Mouse (Mus musculus): Measurements from ENCODE around the gene Serpina1b. TPM values are rescaled to one million over a fixed set of nuclear protein-coding genes. Genes with fewer than 3 reads are reported as not detected.
"Not testable (repeated sequence)": the region's sequence is repeated elsewhere in the genome, so short reads cannot be mapped to it uniquely, and the experiment has no call there.

Gene Serpina1b
- polyA plus RNA-seq, 1 experiment from 2014 or later = 78.5 TPM

DNA sequence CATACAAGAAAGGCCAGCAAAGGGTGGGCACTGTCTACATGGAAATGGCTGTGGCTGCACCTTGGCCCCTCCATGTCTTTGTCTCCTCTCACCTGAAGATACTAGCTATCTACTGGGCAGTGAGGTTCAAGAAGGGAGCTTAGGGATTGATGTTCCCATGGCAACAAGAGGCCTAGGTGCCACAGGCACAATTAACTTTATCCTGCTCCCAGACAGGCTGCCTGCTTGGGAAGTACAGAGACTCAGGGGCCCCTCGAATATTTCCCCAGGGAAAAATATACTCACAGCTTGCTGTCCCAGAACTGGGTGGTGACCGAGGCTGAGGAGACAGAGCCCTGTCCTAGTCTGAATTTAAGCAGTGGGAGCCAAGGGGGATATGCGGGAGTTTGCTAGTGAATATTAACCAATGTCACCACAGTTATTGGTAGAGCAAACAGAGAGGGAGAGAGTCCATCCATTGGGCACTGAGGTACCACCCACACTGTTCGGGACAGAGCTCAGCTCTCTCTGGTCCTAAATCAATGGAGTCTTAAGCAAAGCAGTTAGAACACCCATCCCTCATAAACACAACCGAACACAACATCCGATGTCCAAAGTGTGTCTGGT, 56.8 kb downstream of the Serpina1b start, which contains the start of gene Serpina1d:
TSS of gene Serpina1d (minus strand) at position 347 of the 606 bp plus-strand sequence.
- H3K27me3 ChIP-seq (replicated peaks; ENCODE audit: control insufficient read depth, insufficient read depth, low read length); H3K27ac ChIP-seq (ENCODE audit: low read length); H3K36me3 ChIP-seq (ENCODE audit: control insufficient read depth, insufficient read depth, low read length); H3K4me2 ChIP-seq (ENCODE audit: low read depth, low read length); H3K4me1 ChIP-seq (ENCODE audit: control insufficient read depth, insufficient read depth, low read length); H3K9ac ChIP-seq (ENCODE audit: low read depth, low read length); H3K9me3 ChIP-seq (ENCODE audit: control insufficient read depth, low read length); H3K4me3 ChIP-seq (ENCODE audit: low read length): not testable (repeated sequence)
- 57% methylated on average over 6 of the region's 6 CpGs for WGBS
- ATAC-seq = peak; percentile 58

DNA sequence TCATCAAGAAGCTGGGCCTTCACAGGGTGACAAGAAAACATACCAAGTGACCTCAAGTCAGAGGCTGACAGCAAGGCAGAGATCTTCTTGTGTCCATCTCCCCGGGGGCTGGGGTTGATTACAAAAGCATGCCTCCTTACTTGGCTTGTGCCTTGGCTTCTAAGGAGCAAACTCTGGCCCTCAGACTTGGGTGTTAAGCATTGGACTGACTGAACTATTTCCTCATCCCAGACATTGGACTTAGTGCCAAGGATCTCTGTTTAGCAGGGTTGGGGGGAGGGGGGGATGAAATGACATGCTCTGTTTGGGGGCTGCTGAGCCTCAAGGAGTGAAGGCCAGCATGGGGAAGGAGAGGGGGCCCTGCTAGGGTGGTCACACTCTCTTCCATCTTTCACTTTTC, 59.6 kb downstream of the Serpina1b start:
- H3K4me2 ChIP-seq (ENCODE audit: low read depth, low read length); H3K27ac ChIP-seq (ENCODE audit: low read length); H3K4me1 ChIP-seq (ENCODE audit: control insufficient read depth, insufficient read depth, low read length); H3K4me3 ChIP-seq (ENCODE audit: low read length); ATAC-seq; H3K36me3 ChIP-seq (ENCODE audit: control insufficient read depth, insufficient read depth, low read length); H3K9me3 ChIP-seq (ENCODE audit: control insufficient read depth, low read length); H3K9ac ChIP-seq (ENCODE audit: low read depth, low read length); H3K27me3 ChIP-seq (replicated peaks; ENCODE audit: control insufficient read depth, insufficient read depth, low read length): not testable (repeated sequence)
- WGBS = 85% methylated on average over 1 of the region's 1 CpGs

DNA sequence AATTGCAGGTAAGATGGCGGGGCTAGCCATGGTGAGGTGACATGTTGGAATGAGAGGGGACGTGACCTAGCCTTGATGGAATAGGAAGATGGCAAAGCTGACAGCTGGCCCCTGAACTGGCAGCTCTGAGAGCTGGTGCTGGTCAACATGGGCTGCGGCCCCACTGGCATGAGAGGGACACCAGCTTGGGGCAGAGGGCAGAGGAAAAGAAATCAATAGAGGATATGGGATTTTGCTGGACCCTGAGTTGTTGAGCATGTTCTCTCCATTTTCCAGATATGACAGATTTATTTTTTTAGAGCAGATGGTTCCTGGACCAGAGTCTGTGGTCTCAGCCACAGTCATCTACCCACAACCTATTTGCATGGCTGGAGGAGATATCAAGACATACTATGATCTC, 67.1 kb downstream of the Serpina1b start:
- not testable (repeated sequence) for H3K4me1 ChIP-seq (ENCODE audit: control insufficient read depth, insufficient read depth, low read length); ATAC-seq; H3K36me3 ChIP-seq (ENCODE audit: control insufficient read depth, insufficient read depth, low read length); H3K4me2 ChIP-seq (ENCODE audit: low read depth, low read length); H3K9me3 ChIP-seq (ENCODE audit: control insufficient read depth, low read length); H3K27ac ChIP-seq (ENCODE audit: low read length); H3K4me3 ChIP-seq (ENCODE audit: low read length); H3K27me3 ChIP-seq (replicated peaks; ENCODE audit: control insufficient read depth, insufficient read depth, low read length); H3K9ac ChIP-seq (ENCODE audit: low read depth, low read length)
- WGBS = 83% methylated on average over 3 of the region's 3 CpGs

DNA sequence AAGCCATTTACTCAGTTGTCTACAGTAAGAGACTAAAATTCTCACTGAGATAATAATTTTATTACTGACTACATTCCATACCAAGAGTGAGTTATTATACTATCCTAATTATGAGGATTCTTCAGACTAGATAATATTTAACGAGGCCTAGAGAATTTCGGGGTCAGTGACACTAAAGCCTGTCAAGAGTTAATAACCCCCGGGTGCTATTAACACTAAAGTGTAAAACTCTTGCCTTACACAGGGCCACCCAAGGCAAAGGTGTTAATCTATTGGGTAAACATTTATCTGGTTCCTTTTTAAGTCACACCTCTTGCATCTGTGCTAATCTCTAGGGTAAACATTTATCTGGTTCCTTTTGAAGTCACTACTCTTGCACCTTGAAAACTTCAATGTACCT, 69.9 kb downstream of the Serpina1b start:
- H3K9me3 ChIP-seq (ENCODE audit: control insufficient read depth, low read length); H3K27ac ChIP-seq (ENCODE audit: low read length); H3K9ac ChIP-seq (ENCODE audit: low read depth, low read length); H3K36me3 ChIP-seq (ENCODE audit: control insufficient read depth, insufficient read depth, low read length); ATAC-seq; H3K27me3 ChIP-seq (replicated peaks; ENCODE audit: control insufficient read depth, insufficient read depth, low read length); H3K4me3 ChIP-seq (ENCODE audit: low read length); H3K4me1 ChIP-seq (ENCODE audit: control insufficient read depth, insufficient read depth, low read length); H3K4me2 ChIP-seq (ENCODE audit: low read depth, low read length): not testable (repeated sequence)
- 89% methylated on average over 3 of the region's 3 CpGs for WGBS

DNA sequence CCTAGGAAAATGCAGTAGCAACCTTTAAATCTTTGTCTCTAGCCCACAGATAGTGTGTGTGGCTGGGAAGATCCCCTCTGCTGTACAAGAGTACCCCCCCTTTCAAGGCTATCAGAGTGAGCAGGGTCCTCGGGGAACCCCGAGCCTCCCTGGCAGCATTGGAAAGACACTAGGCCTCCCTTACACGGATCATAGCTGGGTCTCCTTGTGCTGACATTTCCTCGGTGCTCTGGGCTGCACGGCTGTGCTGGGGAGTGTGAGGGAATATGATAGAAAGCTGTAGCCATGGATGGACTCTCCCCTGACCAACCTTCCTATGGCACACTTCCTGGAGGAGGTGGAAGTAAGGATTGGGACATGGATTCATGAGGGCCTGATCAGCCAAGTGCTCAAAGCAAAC, 84.2 kb downstream of the Serpina1b start:
- 86% methylated on average over 5 of the region's 5 CpGs for WGBS
- H3K4me1 ChIP-seq (ENCODE audit: control insufficient read depth, insufficient read depth, low read length); ATAC-seq; H3K9me3 ChIP-seq (ENCODE audit: control insufficient read depth, low read length); H3K4me3 ChIP-seq (ENCODE audit: low read length); H3K4me2 ChIP-seq (ENCODE audit: low read depth, low read length); H3K27ac ChIP-seq (ENCODE audit: low read length); H3K27me3 ChIP-seq (replicated peaks; ENCODE audit: control insufficient read depth, insufficient read depth, low read length); H3K9ac ChIP-seq (ENCODE audit: low read depth, low read length); H3K36me3 ChIP-seq (ENCODE audit: control insufficient read depth, insufficient read depth, low read length): not testable (repeated sequence)

DNA sequence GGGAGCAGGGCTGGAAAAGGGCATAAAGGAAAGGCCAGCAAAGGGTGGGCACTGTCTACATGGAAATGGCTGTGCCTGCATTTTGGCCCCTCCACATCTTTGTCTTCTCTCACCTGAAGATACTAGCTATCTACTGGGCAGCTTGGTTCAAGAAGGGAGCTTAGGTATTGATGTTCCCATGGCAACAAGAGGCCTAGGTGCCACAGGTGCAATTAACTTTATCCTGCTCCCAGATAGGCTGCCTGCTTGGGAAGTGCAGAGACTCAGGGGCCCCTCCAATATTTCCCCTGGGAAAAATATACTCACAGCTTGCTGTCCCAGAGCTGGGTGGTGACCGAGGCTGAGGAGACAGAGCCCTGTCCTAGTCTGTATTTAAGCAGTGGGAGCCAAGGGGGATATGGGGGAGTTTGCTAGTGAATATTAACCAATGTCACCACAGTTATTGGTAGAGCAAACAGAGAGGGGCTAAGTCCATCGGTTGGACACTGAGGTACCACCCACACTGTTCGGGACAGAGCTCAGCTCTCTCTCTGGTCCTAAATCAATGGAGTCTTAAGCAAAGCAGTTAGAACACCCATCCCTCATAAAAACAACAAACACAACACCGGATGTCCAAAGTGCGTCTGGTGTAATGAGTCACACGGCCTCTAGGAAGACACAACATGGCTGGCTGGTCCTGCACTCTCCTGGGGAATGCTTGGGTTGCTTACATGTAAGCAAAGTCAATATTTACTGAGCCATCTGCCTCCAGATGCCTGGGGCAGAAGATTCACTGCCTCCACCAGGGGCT, 92.2 kb downstream of the Serpina1b start:
- H3K9me3 ChIP-seq (ENCODE audit: control insufficient read depth, low read length); H3K4me1 ChIP-seq (ENCODE audit: control insufficient read depth, insufficient read depth, low read length); H3K4me2 ChIP-seq (ENCODE audit: low read depth, low read length); H3K9ac ChIP-seq (ENCODE audit: low read depth, low read length); H3K27ac ChIP-seq (ENCODE audit: low read length); H3K36me3 ChIP-seq (ENCODE audit: control insufficient read depth, insufficient read depth, low read length); H3K27me3 ChIP-seq (replicated peaks; ENCODE audit: control insufficient read depth, insufficient read depth, low read length): not testable (repeated sequence)
- H3K4me3 ChIP-seq (ENCODE audit: low read length) = peak overlapping the region; percentile 8; the same call in 1 of the 2 replicates
- 57% methylated on average over 5 of the region's 6 CpGs for WGBS
- peak; percentile 87 for ATAC-seq

DNA sequence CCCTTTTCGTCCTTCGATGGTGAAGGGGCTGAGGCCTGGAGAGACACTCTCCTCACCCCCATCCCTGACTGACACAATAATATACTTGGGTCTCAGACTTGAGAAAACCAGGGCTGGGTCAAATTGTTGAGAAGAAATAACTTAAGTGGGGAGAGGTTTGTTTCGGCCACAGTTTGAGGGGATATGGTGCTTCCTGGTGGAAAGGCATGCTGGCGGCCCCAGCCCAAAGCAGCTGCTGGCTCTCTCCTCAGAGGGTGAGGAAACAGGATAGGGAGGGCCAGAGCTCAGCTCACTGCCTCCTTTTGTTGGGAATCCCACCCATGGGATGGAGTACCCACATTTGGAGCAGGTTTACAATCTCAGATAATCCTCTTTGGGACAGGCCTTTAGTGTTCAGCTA, 94.6 kb downstream of the Serpina1b start:
- H3K9me3 ChIP-seq (ENCODE audit: control insufficient read depth, low read length); H3K27ac ChIP-seq (ENCODE audit: low read length); H3K9ac ChIP-seq (ENCODE audit: low read depth, low read length); H3K36me3 ChIP-seq (ENCODE audit: control insufficient read depth, insufficient read depth, low read length); H3K4me2 ChIP-seq (ENCODE audit: low read depth, low read length); ATAC-seq; H3K27me3 ChIP-seq (replicated peaks; ENCODE audit: control insufficient read depth, insufficient read depth, low read length); H3K4me3 ChIP-seq (ENCODE audit: low read length); H3K4me1 ChIP-seq (ENCODE audit: control insufficient read depth, insufficient read depth, low read length): not testable (repeated sequence)
- 82% methylated on average over 4 of the region's 4 CpGs for WGBS

DNA sequence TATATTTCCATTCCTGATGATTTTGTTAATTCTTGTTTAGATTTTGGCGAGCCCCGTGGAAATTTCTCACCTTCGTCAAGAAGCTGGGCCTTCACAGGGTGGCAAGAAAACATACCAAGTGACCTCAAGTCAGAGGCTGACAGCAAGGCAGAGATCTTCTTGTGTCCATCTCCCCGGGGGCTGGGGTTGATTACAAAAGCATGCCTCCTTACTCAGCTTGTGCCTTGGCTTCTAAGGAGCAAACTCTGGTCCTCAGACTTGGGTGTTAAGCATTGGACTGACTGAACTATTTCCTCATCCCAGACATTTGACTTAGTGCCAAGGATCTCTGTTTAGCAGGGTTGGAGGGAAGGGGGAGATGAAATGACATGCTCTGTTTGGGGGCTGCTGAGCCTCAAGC, 95.1 kb downstream of the Serpina1b start:
- H3K4me2 ChIP-seq (ENCODE audit: low read depth, low read length); ATAC-seq; H3K9ac ChIP-seq (ENCODE audit: low read depth, low read length); H3K27me3 ChIP-seq (replicated peaks; ENCODE audit: control insufficient read depth, insufficient read depth, low read length); H3K4me3 ChIP-seq (ENCODE audit: low read length); H3K36me3 ChIP-seq (ENCODE audit: control insufficient read depth, insufficient read depth, low read length); H3K9me3 ChIP-seq (ENCODE audit: control insufficient read depth, low read length); H3K27ac ChIP-seq (ENCODE audit: low read length); H3K4me1 ChIP-seq (ENCODE audit: control insufficient read depth, insufficient read depth, low read length): not testable (repeated sequence)
- 76% methylated on average over 4 of the region's 4 CpGs for WGBS

DNA sequence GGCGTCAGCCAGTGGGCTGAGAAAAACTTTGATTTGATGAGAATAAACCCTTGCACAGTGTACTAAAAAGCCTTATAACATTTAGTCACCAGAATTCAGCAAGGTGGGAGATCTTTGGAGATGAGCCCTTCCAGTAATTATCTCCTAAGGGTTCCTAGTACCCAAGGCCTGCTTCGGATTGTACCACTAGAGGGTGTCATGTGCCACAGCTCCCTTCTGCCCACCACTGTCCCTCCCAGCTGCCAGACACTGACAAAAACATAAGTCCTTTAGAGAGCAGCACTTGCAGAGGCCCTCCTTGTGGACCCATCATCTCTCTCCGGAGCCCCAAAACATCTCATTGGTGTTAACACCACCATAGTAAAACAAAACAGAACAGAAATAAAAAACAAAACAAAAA, 118.6 kb downstream of the Serpina1b start:
- H3K27ac ChIP-seq (ENCODE audit: low read length) = no peak overlapping the region
- 73% methylated on average over 3 of the region's 3 CpGs for WGBS
- H3K9ac ChIP-seq (ENCODE audit: low read depth, low read length) = no peak overlapping the region
- no peak for ATAC-seq
- no peaks in the 10 kb centered on the region for H3K36me3 ChIP-seq (ENCODE audit: control insufficient read depth, insufficient read depth, low read length)
- H3K4me2 ChIP-seq (ENCODE audit: low read depth, low read length) = no peak overlapping the region
- peaks cover 1% of the 10 kb centered on the region; the same call in 1 of the 2 replicates for H3K4me1 ChIP-seq (ENCODE audit: control insufficient read depth, insufficient read depth, low read length)
- no peaks in the 10 kb centered on the region for H3K9me3 ChIP-seq (ENCODE audit: control insufficient read depth, low read length)
- no peak overlapping the region for H3K4me3 ChIP-seq (ENCODE audit: low read length)
- H3K27me3 ChIP-seq (replicated peaks; ENCODE audit: control insufficient read depth, insufficient read depth, low read length) = no peaks in the 10 kb centered on the region

All from intestine, embryonic 16.5 days (tissue).